Mouse (Mus musculus) heart, postnatal 0 days (tissue): ENCODE data around the gene Paqr9. TPM values are rescaled to one million over a fixed set of nuclear protein-coding genes. Genes with fewer than 3 reads are reported as not detected.
A peak's percentile ranks its signal among the peaks of the same experiment; 100 is the strongest.

Experiments used
- ATAC-seq: fragments of 200-750 bp; cut with Nextera tagmentation; 2 replicates; pipeline ENCODE4 v1.8.0; 2017; ENCODE audit warnings: low read depth, moderate number of reproducible peaks, moderate library complexity; ENCODE audit not compliant: insufficient read depth
- DNase-seq: peaks from one replicate; pipeline ENCODE4 v3.0.0-alpha.2; 2016; ENCODE audit warnings: low spot score
- H3K27ac ChIP-seq: fragments of 300-500 bp; sonication (generic); 2 replicates; pipeline ENCODE4 v1.5.1; 2014; ENCODE audit warnings: low read depth, mild to moderate bottlenecking
- H3K27me3 ChIP-seq: fragments of 300-500 bp; sonication (generic); 2 replicates; pipeline ENCODE4 v1.6.1; 2014; ENCODE audit warnings: low read length, mixed read lengths; ENCODE audit not compliant: control insufficient read depth, insufficient read depth
- H3K36me3 ChIP-seq: fragments of 300-500 bp; sonication (generic); replicated peaks from 2 replicates; pipeline ENCODE4 v1.6.1; 2014; ENCODE audit warnings: low read length, mixed read lengths; ENCODE audit not compliant: control insufficient read depth, insufficient read depth
- H3K4me1 ChIP-seq: fragments of 300-500 bp; sonication (generic); 2 replicates; pipeline ENCODE4 v1.6.1; 2014; ENCODE audit warnings: antibody characterized with exemption; ENCODE audit not compliant: control insufficient read depth, insufficient read depth
- H3K4me2 ChIP-seq: fragments of 300-500 bp; sonication (generic); 2 replicates; pipeline ENCODE4 v1.6.1; 2014; ENCODE audit warnings: low read depth, mild to moderate bottlenecking, low read length, moderate library complexity
- H3K4me3 ChIP-seq: fragments of 300-500 bp; sonication (generic); 2 replicates; pipeline ENCODE4 v1.5.1; 2014; ENCODE audit warnings: low read depth, low read length
- H3K9ac ChIP-seq: fragments of 300-500 bp; sonication (generic); replicated peaks from 2 replicates; pipeline ENCODE4 v1.6.1; 2014; ENCODE audit warnings: low read depth, low read length, mixed read lengths
- H3K9me3 ChIP-seq: fragments of 300-500 bp; sonication (generic); replicated peaks from 2 replicates; pipeline ENCODE4 v1.6.1; 2016; ENCODE audit warnings: low read length; ENCODE audit not compliant: control insufficient read depth
- CTCF ChIP-seq: IDR thresholded peaks from 2 replicates; pipeline ENCODE4 v1.5.1; 2016; ENCODE audit warnings: antibody characterized with exemption, control low read depth, low read depth
- EP300 ChIP-seq: IDR thresholded peaks from 2 replicates; pipeline ENCODE4 v1.6.1; 2016; ENCODE audit warnings: antibody characterized with exemption, low read depth
- WGBS: fragments of 180-500 bp; shearing (Covaris S2); extraction: QIAGEN DNeasy Blood & Tissue Kit; methylation state at CpG from one replicate; pipeline ENCODE4 v1.1.7; 2014; 5-methylcytosine and 5-hydroxymethylcytosine counted together
- polyA plus RNA-seq: library from polyadenylated mRNA; unstranded; fragments of >200 nt; fragmentation: Nextera tagmentation; extraction: Ambion mirVana; gene quantifications from 2 replicates; pipeline ENCODE4 v1.2.1, GENCODE M21; 2015
- total RNA-seq: library from RNA; depleted of rRNA; stranded (reverse); fragments of >200 nt; gene quantifications from 2 replicates; pipeline ENCODE4 v1.2.3, GENCODE M21; 2014; ENCODE audit warnings: low replicate concordance

Gene Paqr9
- total and polyA plus RNA-seq, 2 experiments from 2014 or later, result 5.8 to 9.5 TPM

DNA sequence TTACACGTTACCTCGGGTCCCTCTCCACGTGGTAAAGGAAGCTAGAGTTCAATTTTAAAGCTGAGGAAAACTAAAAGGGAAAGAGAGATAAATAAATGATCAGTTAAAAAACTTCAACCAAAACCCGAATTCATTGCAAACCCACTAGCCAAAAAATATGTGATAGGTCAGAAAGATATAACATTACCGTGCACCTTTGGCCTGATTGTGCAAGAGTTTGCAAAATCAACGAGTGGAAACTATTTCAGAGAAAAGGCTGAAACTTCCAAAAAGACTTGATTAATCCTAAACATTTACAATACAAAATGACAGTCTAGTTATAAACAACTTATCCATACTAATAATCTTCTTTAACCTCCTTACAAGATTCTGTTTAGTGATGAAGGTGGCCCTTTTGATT is 1.7 kb upstream of the Paqr9 start:
- Histone ChIP-seq H3K4me1 (peaks cover 13% of the 10 kb centered on the region; the same call in 1 of the 2 replicates), H3K36me3 (no peaks in the 10 kb centered on the region), H3K27me3 (peaks cover 44% of the 10 kb centered on the region), H3K9ac (no peak overlapping the region), H3K27ac (no peak overlapping the region), H3K4me3 (no peak overlapping the region), H3K9me3 (no peaks in the 10 kb centered on the region), H3K4me2 (no peak overlapping the region)
- ATAC-seq (no peak), DNase-seq (no peak)
- 66% methylated on average over 6 of the region's 6 CpGs for WGBS
- no peak for TF ChIP-seq EP300
- TF ChIP-seq CTCF, result no peak

- Histone ChIP-seq H3K27ac (no peak overlapping the region), H3K9ac (no peak overlapping the region), H3K27me3 (peaks cover 44% of the 10 kb centered on the region), H3K9me3 (no peaks in the 10 kb centered on the region), H3K4me1 (peaks cover 13% of the 10 kb centered on the region), H3K4me3 (peak overlapping the region; percentile 68), H3K36me3 (no peaks in the 10 kb centered on the region), H3K4me2 (peak overlapping the region; percentile 98)
- ATAC-seq, result no peak
- DNase-seq, result no peak
- WGBS, result 14% methylated on average over 11 of the region's 11 CpGs
- TF ChIP-seq EP300 (no peak), CTCF (no peak)
These were observed 765 bp upstream of the Paqr9 start for GRCm38 (mm10) chr9:95558726-95559058.

DNA sequence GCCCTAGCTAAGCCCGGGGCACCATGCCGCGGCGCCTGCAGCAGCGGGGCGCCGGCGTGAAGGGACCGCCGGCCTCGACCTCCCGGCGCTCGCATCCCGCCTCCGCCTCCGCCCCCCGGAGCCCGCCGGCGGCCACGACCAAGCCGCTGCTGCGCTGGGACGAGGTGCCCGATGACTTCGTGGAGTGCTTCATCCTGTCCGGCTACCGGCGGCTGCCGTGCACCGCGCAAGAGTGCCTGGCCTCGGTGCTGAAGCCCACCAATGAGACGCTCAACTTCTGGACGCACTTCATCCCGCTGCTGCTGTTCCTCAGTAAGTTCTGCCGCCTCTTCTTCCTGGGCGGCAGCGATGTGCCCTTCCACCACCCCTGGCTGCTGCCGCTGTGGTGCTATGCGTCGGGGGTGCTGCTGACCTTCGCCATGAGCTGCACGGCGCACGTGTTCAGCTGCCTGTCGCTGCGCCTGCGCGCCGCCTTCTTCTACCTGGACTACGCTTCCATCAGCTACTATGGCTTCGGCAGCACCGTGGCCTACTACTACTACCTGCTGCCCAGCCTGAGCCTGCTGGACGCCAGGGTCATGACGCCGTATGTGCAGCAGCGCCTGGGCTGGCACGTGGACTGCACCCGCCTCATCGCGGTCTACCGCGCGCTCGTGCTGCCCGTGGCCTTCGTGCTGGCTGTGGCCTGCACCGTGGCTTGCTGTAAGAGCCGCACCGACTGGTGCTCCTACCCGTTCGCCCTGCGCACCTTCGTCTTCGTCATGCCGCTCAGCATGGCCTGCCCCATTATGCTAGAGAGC is 679 bp downstream of the Paqr9 start:
- H3K4me3 ChIP-seq, result peak overlapping the region; percentile 68
- H3K36me3 ChIP-seq, result no peaks in the 10 kb centered on the region
- peaks cover 44% of the 10 kb centered on the region for H3K27me3 ChIP-seq
- WGBS, result 15% methylated on average over 58 of the region's 78 CpGs
- no peaks in the 10 kb centered on the region for H3K9me3 ChIP-seq
- peaks cover 13% of the 10 kb centered on the region for H3K4me1 ChIP-seq
- peak overlapping the region; percentile 66 for H3K9ac ChIP-seq
- H3K27ac ChIP-seq, result no peak overlapping the region
- ATAC-seq (peak; percentile 37), DNase-seq (no peak)
- peak overlapping the region; percentile 98 for H3K4me2 ChIP-seq
- TF ChIP-seq EP300 (no peak), CTCF (no peak)

DNA sequence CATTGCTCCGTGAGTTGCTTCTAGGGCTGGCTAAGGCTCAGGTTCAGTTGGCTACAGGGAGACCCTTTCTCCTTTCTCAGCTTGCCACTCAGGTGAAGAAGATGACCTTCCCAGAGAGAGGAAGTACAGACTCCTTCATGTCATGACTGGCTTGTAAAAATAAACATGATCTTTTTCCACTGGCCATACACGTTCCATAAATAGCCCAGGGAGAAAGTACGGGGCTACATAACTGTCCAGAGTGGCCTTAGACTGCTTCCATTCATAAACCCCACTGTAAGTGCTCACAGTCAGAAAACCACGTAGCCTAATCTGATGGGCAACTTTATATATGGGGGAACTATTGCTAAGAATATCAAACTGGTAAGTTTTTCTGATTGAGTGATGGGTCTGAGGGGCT is 4.6 kb downstream of the Paqr9 start:
- H3K9ac ChIP-seq, result no peak overlapping the region
- H3K4me2 ChIP-seq, result 0 out of 2 replicates have a peak overlapping the region, but pooled peaks have one; percentile 1
- TF ChIP-seq CTCF, result no peak
- TF ChIP-seq EP300, result no peak
- peak; percentile 24; the same call in 1 of the 2 replicates for ATAC-seq
- H3K27me3 ChIP-seq, result peaks cover 24% of the 10 kb centered on the region
- 26% methylated on average over 4 of the region's 4 CpGs for WGBS
- peak; percentile 30 for DNase-seq
- no peak overlapping the region for H3K4me3 ChIP-seq
- H3K9me3 ChIP-seq, result no peaks in the 10 kb centered on the region
- no peaks in the 10 kb centered on the region for H3K36me3 ChIP-seq
- H3K27ac ChIP-seq, result no peak overlapping the region
- H3K4me1 ChIP-seq, result peaks cover 12% of the 10 kb centered on the region

GRCm38 (mm10) chr9:95566394-95566793 is 6.9 kb downstream of the Paqr9 start:
- DNase-seq, result no peak
- Histone ChIP-seq H3K9me3 (no peaks in the 10 kb centered on the region), H3K4me3 (no peak overlapping the region), H3K27ac (no peak overlapping the region), H3K4me1 (no peaks in the 10 kb centered on the region; the same call in 1 of the 2 replicates), H3K9ac (no peak overlapping the region), H3K27me3 (0 out of 2 replicates have a peak, but pooled peaks cover 2% of the 10 kb centered on the region), H3K4me2 (no peak overlapping the region), H3K36me3 (no peaks in the 10 kb centered on the region)
- TF ChIP-seq EP300, result no peak
- 88% methylated on average over 10 of the region's 10 CpGs for WGBS
- no peak for ATAC-seq

DNA sequence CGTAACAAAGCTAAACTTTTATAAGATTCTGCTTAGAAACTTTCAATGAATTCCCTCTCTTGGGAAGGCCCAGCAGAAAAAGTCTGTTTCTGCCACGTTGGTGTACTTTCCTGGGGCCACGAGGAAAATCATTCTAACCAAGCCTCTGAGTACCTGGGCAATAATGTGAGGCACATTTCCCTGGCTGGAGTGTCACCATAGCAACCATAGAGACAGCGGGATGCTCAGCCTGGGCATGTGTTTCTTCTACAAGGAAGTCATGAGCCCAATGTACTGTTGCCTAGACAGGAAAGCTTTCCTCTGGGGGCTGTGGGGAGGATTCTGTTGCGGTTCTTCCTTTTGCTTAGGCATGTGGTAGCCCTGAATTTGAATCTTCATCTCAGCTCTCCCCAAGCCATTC is 7.5 kb downstream of the Paqr9 start:
- Histone ChIP-seq H3K4me1 (no peaks in the 10 kb centered on the region; the same call in 1 of the 2 replicates), H3K36me3 (no peaks in the 10 kb centered on the region), H3K27me3 (no peaks in the 10 kb centered on the region), H3K27ac (no peak overlapping the region), H3K4me3 (no peak overlapping the region), H3K9me3 (no peaks in the 10 kb centered on the region), H3K9ac (no peak overlapping the region), H3K4me2 (no peak overlapping the region)
- WGBS, result 70% methylated on average over 5 of the region's 5 CpGs
- ATAC-seq (no peak), DNase-seq (no peak)
- TF ChIP-seq CTCF, result no peak
